Mouse (Mus musculus): ENCODE measurements around the gene Urm1.
"Not testable (repeated sequence)": the region's sequence is repeated elsewhere in the genome, so short reads cannot be mapped to it uniquely, and the experiment has no call there.

Urm1 gene

DNA sequence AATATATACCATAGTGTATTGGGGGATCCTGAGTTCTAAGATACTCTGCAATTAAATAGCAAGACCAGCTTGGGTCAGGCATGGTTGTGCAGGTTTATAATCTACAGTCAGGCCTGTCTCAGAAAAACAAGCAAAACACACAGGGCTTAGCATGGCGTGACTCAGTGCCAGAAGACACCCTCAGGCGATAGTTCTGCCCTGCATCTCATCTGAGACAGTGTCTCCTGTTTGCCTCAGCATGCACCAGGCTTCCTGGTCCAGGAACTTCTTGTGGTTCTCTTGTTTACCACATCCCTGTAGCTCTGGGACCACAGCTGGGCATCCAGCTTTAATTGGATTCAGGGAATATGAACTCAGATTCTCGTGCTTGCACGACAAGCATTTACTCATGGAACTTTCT, 45.2 kb downstream of the Urm1 start:
- DNase-seq (ENCODE audit: low read depth, low spot score) = no peak

DNA sequence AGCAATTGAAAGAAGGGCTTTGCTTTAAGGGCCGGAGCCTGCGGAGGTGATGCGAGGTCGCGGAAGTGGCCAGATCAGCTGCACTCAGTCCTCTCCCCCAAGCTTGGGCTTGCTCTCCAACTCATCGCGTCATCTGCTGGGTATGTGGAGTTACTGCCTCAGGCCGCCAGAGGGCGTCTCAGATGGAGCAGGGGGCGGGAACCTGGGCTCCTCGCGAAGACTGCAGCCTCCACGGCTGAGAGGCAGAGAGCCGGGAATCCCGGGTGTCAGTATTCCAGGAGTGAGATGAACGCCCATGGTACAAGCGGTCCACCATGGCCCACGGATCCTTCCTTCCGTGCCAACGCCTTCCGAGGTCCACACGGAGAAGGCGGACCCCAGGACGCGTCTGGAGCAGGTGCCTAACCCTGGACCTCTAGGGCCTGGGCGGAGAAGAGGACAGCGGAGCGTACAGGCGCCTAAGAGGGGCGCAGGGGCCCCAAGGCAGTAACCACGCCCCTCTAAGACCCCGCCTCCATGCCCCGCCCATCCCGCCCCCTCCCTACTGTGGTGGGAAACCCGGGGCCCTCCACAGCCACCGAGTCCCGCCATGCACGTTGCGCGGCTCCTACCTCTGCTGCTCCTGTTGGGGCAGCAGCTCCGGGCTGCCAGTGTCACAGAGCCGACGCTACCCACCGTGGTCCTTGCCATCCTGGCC, 49.2 kb downstream of the Urm1 start, which contains the start of gene Cercam:
Cercam (plus strand) TSS at position 216 of the 697 bp plus-strand sequence.
- peak; percentile 89 for DNase-seq (ENCODE audit: low read depth, low spot score)

DNA sequence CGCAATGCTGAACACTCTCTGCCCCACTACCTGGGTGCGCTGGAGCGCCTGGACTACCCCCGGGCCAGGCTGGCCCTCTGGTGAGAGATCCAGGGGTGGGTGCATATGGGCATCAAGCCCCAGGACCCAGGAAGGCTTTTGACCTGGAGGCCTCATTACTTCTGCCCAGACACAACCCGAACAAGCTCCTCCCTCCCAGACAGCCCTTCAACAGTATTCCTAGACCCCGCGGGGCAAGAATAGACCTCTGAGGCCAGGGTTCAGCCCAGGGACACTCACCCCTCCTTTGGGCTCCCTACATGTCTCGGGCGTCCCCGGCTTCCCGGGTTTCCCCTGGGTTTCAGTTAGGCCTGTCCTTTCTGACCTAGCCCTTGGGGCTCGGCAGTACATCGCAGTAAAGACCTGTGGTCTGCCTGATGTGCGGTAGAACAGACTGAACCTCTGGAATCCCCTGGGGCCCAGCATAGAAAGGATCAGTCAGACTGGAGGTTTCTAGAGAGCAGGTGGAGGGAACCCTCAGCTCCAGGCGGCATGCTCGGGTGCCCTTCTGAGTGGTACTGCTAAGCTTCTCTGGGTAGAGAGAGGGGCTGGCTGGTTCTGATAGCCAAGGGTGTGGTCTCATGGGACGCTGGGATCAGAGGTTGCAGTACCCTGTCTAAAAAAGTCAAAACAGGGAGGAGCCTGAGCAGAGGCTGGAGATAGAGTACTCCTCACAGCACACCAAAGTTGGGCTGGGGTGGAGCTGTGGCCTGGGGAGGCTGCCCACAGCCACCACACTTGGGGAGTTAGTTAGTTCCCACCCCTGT, 50.0 kb downstream of the Urm1 start:
- no peak for DNase-seq (ENCODE audit: low read depth, low spot score)

DNA sequence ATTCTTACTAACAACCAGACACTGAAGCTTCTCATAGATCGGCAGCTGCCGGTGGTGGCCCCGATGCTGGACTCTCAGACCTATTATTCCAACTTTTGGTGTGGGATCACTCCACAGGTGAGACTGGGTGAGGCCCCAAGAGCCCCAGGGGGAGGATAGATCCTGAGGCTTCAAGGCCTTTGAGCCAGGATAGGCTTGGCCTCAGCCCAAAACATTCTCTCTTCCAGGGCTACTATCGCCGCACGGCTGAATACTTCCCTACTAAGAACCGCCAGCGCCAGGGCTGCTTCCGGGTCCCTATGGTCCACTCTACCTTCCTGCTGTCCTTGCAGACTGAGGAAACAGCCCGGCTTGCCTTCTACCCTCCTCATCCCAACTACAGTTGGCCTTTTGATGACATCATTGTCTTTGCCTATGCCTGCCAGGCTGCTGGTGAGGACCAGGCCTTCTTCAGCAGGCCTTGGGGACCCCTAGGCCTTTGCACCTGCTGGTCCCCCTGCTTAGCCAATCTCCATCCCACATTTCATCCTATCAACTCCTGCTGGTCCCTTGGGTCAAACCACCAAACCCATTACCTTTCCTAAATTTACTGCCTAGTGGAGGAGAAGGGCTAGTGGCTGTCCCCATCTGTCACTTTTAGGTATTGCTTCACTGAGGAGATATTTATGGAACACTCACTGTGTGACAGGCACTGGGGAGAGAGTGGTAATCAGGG, 52.9 kb downstream of the Urm1 start:
- DNase-seq (ENCODE audit: low read depth, low spot score) = no peak

DNA sequence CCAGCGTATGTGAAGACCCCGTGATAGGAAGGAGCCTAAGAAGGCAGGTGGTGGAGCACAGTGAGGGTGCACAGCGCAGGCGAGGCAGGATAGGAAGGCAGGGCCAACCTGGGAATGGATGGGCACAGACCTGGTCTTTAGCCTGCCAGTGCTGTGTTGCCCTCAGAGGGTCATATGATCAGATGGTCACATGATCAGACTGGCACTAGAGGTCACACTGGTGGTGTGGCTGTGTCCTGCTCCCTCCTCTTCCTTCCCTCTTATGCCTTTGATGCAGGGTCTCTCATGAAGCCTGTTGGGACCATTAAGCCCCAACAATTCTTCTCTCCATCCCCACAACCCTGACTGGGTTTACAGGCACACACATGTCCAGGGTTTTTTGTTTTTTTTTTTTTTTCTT, 53.9 kb downstream of the Urm1 start:
- DNase-seq (ENCODE audit: low read depth, low spot score) = no peak

DNA sequence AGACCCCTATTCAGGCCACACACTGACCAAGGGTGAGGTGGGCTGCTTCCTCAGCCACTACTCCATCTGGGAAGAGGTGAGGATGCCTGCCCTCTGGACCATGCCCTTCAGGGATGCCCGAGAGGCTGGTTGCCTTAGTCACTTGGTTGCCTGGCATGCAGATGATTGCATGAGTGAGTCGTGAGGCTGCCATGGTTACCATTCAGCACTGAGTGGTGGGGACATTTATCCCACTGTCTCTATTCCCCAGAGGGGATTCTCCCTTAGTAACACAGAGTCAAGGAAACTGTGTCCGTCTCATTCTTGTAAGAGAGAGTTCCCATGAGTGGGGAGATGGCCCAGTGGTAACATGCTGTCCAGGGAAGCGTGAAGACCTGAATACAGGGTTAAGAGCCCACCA, 58.2 kb downstream of the Urm1 start:
- no peak for DNase-seq (ENCODE audit: low read depth, low spot score)

DNA sequence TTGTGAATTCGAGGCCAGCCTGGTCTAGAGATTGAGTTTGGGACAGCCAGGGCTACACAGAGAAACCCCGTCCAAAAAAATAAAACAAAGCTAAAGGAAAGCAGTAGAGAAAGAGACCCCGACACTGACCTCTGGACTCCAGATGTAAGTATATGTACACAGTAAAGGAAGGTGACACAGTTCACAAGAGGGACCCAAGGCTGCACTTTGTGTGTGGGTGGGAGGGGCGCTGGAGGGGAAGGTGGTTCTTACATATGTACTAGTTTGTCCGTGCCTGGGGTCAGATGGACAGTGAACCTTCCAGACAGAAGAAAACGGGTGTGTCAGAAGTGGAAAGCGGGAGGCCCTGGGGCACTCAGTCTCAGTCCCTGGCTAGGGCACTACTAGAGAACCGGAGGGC, 59.3 kb downstream of the Urm1 start:
- DNase-seq (ENCODE audit: low read depth, low spot score) = no peak

DNA sequence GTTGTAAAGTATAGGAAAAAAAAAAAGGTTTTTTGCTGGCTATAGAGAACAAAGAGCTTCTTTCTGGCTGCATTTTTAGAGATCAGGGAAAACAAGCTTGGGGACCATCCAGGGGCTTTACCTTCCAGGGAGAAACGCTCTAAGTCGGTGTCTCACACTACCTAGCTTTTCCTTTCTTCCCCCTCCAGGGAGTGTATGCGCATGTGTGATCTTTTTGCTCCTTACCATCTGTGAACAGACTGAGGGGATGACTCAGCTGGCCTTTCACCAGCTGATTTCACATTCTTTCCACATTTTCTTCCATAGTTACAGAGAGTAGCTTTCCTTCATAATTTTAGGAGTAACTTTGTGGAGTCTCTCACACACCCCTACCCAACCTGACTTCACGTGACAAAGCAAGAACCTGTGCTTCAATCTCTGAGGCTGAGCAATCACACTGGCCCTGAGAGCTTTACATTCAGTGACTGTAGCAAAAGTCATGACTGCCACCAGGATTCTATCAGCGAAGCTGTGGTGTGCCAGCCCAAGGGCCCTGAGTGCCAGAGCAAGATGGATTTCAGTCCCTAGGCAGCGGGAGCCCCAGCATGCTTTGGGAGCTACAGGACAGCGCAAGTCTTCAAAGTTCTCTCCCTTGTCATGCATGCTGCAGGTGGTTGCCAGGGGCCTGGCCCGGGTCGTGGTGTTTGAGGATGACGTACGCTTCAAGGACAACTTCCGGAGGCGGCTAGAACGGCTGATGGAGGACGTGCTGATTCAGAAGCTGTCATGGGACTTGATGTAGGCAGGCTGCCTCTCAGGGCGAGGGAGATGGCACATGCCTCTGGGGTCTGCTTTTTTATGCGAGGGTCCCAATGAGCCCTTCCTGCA, 60.3 kb downstream of the Urm1 start:
- DNase-seq (ENCODE audit: low read depth, low spot score) = no peak

DNA sequence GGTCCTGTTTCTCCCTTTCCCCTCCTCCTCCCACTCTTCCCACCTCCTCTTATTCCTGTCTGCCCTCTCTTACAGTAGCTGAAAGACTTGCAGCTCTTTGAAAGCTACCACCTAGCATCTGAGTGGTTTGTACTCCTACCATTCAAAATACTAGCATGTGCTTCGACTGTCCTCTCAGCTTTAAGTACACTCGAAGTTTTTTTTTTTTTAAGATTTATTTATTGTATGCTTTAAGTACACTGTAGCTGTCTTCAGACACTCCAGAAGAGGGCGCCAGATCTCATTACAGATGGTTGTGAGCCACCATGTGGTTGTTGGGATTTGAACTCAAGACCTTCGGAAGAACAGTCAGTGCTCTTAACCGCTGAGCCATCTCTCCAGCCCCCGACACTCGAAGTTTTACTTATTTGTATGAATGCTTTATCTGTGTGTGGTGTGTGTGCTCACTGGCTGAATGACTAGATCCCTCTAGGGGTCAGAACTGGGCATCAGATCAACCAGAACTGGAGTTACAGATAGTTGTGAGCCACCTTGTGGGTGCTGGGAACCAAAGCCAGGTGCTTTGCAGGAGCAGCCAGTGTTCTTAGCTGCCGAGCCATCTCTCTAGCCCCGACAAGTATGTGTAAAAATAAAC, 66.9 kb downstream of the Urm1 start:
- not testable (repeated sequence) for DNase-seq (ENCODE audit: low read depth, low spot score)

DNA sequence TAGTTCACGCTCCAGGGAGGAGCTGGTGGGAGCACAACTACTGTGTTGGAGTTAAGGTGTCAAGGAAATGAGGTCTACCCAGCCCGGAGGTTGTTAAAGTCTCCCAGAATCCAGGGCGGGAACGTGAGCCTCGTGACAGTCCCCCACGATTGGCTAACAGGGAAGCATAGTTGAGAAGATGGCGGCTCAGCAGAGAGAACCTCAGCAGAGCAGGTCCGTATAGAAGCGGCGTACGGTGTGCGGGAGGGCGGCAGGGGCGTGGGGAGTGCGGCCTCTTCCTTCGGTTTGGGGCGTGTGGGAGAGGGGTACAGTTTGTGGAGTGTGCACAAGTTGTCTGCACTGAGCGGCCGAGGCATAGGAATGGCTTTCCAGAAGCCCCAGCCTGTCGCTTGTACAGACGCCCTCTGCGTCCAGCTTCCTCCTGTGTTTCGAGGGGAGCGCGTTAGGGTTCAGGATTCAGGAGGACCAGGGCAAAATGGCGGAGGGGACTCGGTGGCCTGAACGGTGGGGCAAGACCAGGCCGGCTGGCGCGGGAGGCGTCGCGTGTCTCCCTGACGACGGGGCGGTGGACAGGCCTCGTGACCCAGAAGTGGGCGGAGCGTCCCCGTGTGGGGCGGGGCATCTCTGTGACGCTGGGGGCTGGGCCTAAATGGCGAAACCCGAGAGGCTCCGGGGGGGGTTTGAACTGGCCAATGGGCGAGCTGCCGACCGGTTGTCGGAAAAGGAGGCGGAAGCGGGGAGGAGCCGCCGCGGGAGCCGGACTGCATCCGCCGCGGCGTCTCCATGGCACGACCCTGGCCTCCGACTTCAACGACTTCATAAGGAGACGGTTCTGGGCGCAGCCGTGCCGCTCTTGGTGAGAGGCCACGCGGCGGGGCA, 69.4 kb downstream of the Urm1 start, which contains the start of gene Odf2:
Odf2 (plus strand) TSS at position 156 of the 879 bp plus-strand sequence.
- DNase-seq (ENCODE audit: low read depth, low spot score) = peak; percentile 97

DNA sequence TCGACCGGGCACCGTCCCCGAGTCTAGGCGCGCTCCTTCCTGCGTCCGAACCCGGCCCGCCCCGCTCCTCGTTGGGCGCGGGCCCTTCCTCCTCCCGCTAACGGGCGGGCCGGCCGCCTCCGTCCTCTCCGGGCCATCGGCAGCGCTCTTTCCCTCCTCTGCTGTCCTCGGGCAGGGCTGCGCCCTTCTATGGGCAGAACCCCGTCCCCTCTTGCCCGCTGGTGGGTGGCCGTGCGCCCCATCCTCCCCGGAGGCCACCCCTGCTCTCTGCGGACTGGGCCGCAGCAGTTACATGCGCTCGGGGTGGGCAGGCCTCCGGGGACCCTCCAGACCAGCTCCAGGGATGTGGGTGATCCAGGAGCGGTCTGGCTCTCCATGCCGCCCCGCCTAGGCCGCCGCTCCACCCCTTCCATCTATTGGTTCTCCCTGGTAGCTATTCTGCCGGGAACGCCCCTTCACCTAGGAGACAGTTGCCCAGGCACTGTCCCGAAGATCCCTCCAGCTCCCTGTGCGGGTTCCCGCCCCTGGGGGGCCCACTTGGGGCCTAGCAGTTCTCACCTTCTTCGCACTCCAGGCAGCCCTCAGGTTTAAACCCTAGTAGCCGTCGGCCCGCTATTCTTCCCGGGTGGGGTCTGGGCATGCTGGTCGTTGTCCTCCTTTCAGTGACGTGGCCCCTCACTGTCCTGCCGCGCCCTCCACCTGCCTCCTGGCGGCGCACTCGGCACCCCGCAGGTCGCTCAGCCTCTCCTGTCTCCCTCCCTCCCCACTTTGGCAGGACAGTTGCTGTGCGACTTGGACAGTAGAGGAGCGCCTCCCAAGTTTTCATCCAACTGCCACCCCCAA, 70.3 kb downstream of the Urm1 start:
- DNase-seq (ENCODE audit: low read depth, low spot score) = peak; percentile 70

DNA sequence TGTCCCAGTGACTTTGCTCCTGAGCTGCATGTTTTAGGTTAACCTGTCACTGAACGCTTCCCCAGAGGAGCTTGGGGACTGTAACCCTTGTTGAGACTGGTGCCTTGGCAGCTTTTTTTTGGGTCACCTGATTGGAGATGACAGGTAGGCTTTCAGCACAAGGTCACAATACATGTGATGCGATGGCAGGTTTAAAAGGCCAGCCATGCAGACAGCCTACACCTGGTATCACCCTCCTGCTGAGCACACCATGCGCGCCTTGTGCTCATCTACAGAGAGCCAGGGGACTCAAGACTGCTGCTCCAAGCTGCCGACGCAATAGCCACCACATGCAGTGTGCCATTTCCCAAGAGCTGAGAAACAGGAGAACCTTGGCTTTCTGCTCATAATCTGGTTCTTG, 71.9 kb downstream of the Urm1 start:
- no peak for DNase-seq (ENCODE audit: low read depth, low spot score)

Measured in WW6 (cell line).